18 mouse cellular contexts compared by ENCODE assay signal in genomic region chr16:5377001-5377400, GRCm38 (mm10).
"Had no signal": no experiment of that assay in that cellular context is flagged by ENCODE, and none has a peak within 500 bp of the region (broad histone marks: within the 10 kb centered on the region; RNA-seq: fewer than 3 reads in every experiment).

No protein-coding gene starts in this region.

- ATAC-seq: liver, postnatal 0 days; lung, postnatal 0 days had no signal

- H3K9me3 ChIP-seq: liver, embryonic 15.5 days; lung, embryonic 15.5 days; midbrain, embryonic 12.5 days; neural tube, embryonic 12.5 days; stomach, embryonic 15.5 days had no signal

- H3K27me3 ChIP-seq: liver, embryonic 15.5 days; lung, embryonic 15.5 days; midbrain, embryonic 12.5 days; neural tube, embryonic 12.5 days; stomach, embryonic 15.5 days had no signal

- H3K36me3 ChIP-seq: liver, embryonic 15.5 days; lung, embryonic 15.5 days; midbrain, embryonic 12.5 days; neural tube, embryonic 12.5 days; stomach, embryonic 15.5 days had no signal

- H3K4me3 ChIP-seq: liver, embryonic 15.5 days; lung, embryonic 15.5 days; megakaryocyte, embryonic 14.5 days; midbrain, embryonic 12.5 days; neural tube, embryonic 12.5 days; stomach, embryonic 15.5 days had no signal

- H3K4me1 ChIP-seq: liver, embryonic 15.5 days; lung, embryonic 15.5 days; midbrain, embryonic 12.5 days; neural tube, embryonic 12.5 days; stomach, embryonic 15.5 days had no signal

- DNase-seq: liver, postnatal 0 days; lung, adult 2 months; lung, postnatal 14 days; lung, postnatal 36 days; midbrain, embryonic 14.5 days; right cerebral cortex, postnatal 14 days; thymus, adult 2 months; thymus, postnatal 25 days; thymus, postnatal 4 days had no signal

- H3K4me2 ChIP-seq: liver, embryonic 15.5 days; lung, embryonic 15.5 days; midbrain, embryonic 12.5 days; neural tube, embryonic 12.5 days; stomach, embryonic 15.5 days had no signal

- H3K27ac ChIP-seq: liver, embryonic 15.5 days; lung, embryonic 15.5 days; macrophage; midbrain, embryonic 12.5 days; neural tube, embryonic 12.5 days; stomach, embryonic 15.5 days; stomach, postnatal 0 days had no signal

- H3K9ac ChIP-seq: liver, embryonic 15.5 days; liver, postnatal 0 days; lung, embryonic 15.5 days; midbrain, embryonic 12.5 days; neural tube, embryonic 12.5 days; stomach, embryonic 15.5 days had no signal
